In the genomic region with DNA sequence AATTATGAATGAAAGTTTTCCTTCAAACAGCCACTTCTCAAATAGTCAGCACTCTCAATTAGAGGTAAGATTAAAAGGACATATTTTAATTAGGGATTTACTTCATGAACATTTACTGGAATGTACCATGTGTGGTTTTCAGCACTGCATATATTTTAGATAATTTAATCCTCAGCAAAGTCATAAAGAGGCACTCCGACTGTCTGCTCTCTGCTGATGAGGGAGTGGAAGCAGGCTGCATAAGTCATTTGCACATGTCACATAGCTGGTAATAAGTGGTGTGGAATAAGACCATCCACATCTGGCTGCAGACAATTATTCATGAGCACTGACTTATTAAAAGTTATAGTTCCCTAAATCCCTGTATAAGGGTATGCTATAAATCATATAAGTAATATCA, we compare ENCODE assay signal across 28 mouse cellular contexts.
"Had no signal": no experiment of that assay in that cellular context is flagged by ENCODE, and none has a peak within 500 bp of the region (broad histone marks: within the 10 kb centered on the region; RNA-seq: fewer than 3 reads in every experiment).

No protein-coding gene starts in this region.

- ATAC-seq: hindbrain, embryonic 16.5 days; inflammation-experienced regulatory T-cells, adult 6 months; intestine, embryonic 15.5 days; intestine, postnatal 0 days had no signal

- H3K27ac ChIP-seq: gastrocnemius, adult 2 months; heart, adult 2 months; hindbrain, embryonic 10.5 days; hindbrain, embryonic 12.5 days; hindbrain, embryonic 14.5 days; intestine, embryonic 15.5 days; layer of hippocampus, adult 2 months; left cerebral cortex, adult 2 months; limb, embryonic 10.5 days; limb, embryonic 12.5 days; liver, embryonic 13.5 days; liver, embryonic 15.5 days had no signal

- H3K4me3 ChIP-seq: gastrocnemius, adult 2 months; heart, adult 2 months; hindbrain, embryonic 10.5 days; hindbrain, embryonic 12.5 days; intestine, embryonic 15.5 days; layer of hippocampus, adult 2 months; left cerebral cortex, adult 2 months; limb, embryonic 10.5 days; limb, embryonic 12.5 days; liver, embryonic 13.5 days; liver, embryonic 15.5 days had no signal

- H3K9me3 ChIP-seq: hindbrain, embryonic 10.5 days; hindbrain, embryonic 12.5 days; intestine, embryonic 15.5 days; limb, embryonic 10.5 days; limb, embryonic 12.5 days; liver, embryonic 13.5 days; liver, embryonic 15.5 days had no signal

- H3K4me2 ChIP-seq: heart, embryonic 11.5 days; hindbrain, embryonic 12.5 days; hindbrain, embryonic 14.5 days; intestine, embryonic 15.5 days; limb, embryonic 12.5 days; liver, embryonic 11.5 days; liver, embryonic 13.5 days; liver, embryonic 15.5 days had no signal

- DNase-seq: gastrocnemius, adult 2 months; gastrocnemius, postnatal 14 days; gastrocnemius, postnatal 36 days; heart, adult 11 months; heart, adult 2 months; heart, postnatal 10 days; heart, postnatal 4 days; kidney, adult 18-20 months; kidney, adult 8-10 months; kidney, postnatal 10 days; kidney, postnatal 25 days; kidney, postnatal 4 days; liver; liver, embryonic 13.5 days had no signal

- H3K9ac ChIP-seq: hindbrain, embryonic 12.5 days; hindbrain, embryonic 14.5 days; intestine, embryonic 15.5 days; limb, embryonic 12.5 days; liver, embryonic 13.5 days; liver, embryonic 15.5 days had no signal

- H3K4me1 ChIP-seq: intestine, embryonic 15.5 days; limb, embryonic 12.5 days; liver, embryonic 13.5 days; liver, embryonic 15.5 days had no signal

- H3K27me3 ChIP-seq: hindbrain, embryonic 12.5 days; intestine, embryonic 15.5 days; limb, embryonic 12.5 days; liver, embryonic 13.5 days; liver, embryonic 15.5 days had no signal

- H3K36me3 ChIP-seq: hindbrain, embryonic 10.5 days; hindbrain, embryonic 12.5 days; intestine, embryonic 15.5 days; limb, embryonic 10.5 days; limb, embryonic 12.5 days; liver, embryonic 13.5 days; liver, embryonic 15.5 days had no signal
